Mouse (Mus musculus) CD4-positive naive resting alpha-beta T cell, adult 76 days (primary cell): ENCODE data around the gene Scgb1b30. TPM values are rescaled to one million over a fixed set of nuclear protein-coding genes. Genes with fewer than 3 reads are reported as not detected.

Experiments
- total RNA-seq: library from RNA; stranded (reverse); gene quantifications from one replicate; pipeline ENCODE4 v1.2.4, GENCODE M21; 2023

Scgb1b30 gene
- not detected for total RNA-seq

DNA sequence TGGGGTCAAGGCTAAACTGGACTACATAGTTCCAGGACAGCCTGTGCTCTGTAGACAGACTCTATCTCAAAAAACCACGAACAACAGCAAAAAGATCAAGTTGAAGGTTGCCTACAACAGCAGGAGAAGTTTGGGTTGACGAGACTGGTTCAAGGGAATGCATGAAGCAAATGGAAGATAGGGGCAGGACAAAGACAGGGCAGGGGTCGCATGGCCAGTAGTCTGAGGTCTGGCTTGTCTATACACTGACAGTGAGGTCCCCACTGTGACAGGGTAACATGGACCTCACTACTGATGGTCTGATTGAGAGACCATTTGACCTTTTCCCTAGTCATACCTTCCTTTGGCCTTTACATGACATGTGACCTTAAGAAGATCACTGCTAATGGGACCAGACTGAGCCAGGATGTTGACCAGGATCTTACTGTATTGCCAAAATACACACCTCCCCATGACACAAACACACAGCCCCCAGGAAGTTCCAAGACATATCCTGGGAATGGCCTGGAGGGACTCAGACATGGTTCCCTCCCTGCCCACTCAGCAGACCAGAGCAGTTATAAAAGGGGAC, at the start of gene Scgb1b30:
Gene Scgb1b30, plus strand, starts transcription at position 521 of the 571 bp plus-strand sequence.

DNA sequence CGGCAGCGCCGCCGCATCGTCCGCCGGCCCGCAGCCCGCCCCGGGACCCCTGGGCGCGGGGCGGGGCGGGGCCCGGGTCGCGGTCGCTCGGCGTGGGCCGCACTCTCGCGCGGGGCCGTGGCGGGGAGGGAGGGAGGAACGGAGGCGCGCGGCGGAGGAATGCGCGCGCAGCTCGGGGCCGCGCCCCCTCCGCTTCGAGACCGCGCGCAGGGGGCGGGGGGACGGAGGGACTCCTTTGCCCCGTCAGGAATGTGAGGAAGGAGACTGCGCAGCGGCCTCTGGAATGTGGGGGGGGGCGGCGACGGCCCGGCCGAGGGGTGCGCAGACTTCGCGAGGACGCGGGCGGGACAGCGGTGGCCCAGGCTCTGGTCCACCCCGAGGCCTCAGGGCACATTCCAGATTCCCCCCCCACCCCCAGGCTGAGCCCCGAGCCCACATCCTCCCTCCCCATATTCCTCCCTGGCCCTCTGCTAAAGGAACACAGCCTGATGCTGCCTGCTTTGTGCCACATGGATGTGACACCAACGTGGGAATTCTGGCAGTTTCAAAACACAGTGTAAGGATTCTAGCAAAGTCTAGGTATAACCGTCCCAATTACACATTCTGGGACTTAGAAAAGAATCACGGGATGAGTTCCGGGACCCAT, 38.0 kb downstream of the Scgb1b30 start, which contains the start of gene Wtip:
Gene Wtip, minus strand, starts transcription at position 152 of the 646 bp plus-strand sequence.

Other genes with a start within 250 kb of the Scgb1b30 start
- gene Scgb2b26, start 150.4 kb upstream of the Scgb1b30 start, total RNA-seq, result not detected
- gene Scgb2b27, start 81.5 kb upstream of the Scgb1b30 start, total RNA-seq, result not detected
- not detected for gene Scgb1b27, start 73.9 kb upstream of the Scgb1b30 start, total RNA-seq
- gene Wtip, start 37.8 kb downstream of the Scgb1b30 start, total RNA-seq, result not detected
- 79.6 TPM for gene Uba2, start 74.2 kb downstream of the Scgb1b30 start, total RNA-seq
- 34.5 TPM for gene Pdcd2l, start 101.2 kb downstream of the Scgb1b30 start, total RNA-seq
- 264 TPM for gene Gpi1, start 134.9 kb downstream of the Scgb1b30 start, total RNA-seq
- gene Gm6096, start 155.6 kb downstream of the Scgb1b30 start, total RNA-seq, result not detected
- 41.7 TPM for gene 4931406P16Rik, start 218.1 kb downstream of the Scgb1b30 start, total RNA-seq